Comparison of ENCODE assay signal across 30 mouse cellular contexts in genomic region chr9:107970311-107970710, GRCm38 (mm10). TPM values are rescaled to one million over a fixed set of nuclear protein-coding genes. Genes with fewer than 3 reads are reported as not detected.
A peak's percentile ranks its signal among the peaks of the same experiment; 100 is the strongest.
DNase-seq lines count a peak whose midpoint lies in the region; ATAC-seq and TF ChIP-seq lines count a peak whose summit lies in the region.
"Had no signal": no experiment of that assay in that cellular context is flagged by ENCODE, and none has a peak within 500 bp of the region (broad histone marks: within the 10 kb centered on the region; RNA-seq: fewer than 3 reads in every experiment).

No protein-coding gene starts in this region.

- no peak overlapping the region for H3K9ac ChIP-seq in lung, embryonic 14.5 days
- peak overlapping the region; percentile 49 for H3K9ac ChIP-seq in liver, embryonic 13.5 days
- no peak overlapping the region for H3K9ac ChIP-seq in liver, postnatal 0 days (replicated peaks)
- H3K9ac ChIP-seq in midbrain, embryonic 15.5 days = no peak overlapping the region
- H3K9ac ChIP-seq: embryonic facial prominence, embryonic 12.5 days; embryonic facial prominence, embryonic 15.5 days; forebrain, postnatal 0 days; heart, embryonic 12.5 days; heart, embryonic 15.5 days; hindbrain, embryonic 12.5 days; hindbrain, embryonic 15.5 days had no signal

- no peaks in the 10 kb centered on the region for H3K27me3 ChIP-seq in heart, embryonic 10.5 days (ENCODE audit: insufficient read depth, poor library complexity, severe bottlenecking)
- H3K27me3 ChIP-seq in lung, embryonic 14.5 days (ENCODE audit: insufficient read depth, low read length) = no peaks in the 10 kb centered on the region
- H3K27me3 ChIP-seq in liver, embryonic 13.5 days = no peaks in the 10 kb centered on the region
- H3K27me3 ChIP-seq in liver, postnatal 0 days (ENCODE audit: insufficient read depth, low read length) = no peaks in the 10 kb centered on the region
- H3K27me3 ChIP-seq in midbrain, embryonic 15.5 days (replicated peaks) = no peaks in the 10 kb centered on the region
- H3K27me3 ChIP-seq: CH12.LX; embryonic facial prominence, embryonic 12.5 days; embryonic facial prominence, embryonic 15.5 days; heart, embryonic 12.5 days; heart, embryonic 15.5 days; hindbrain, embryonic 12.5 days; hindbrain, embryonic 15.5 days had no signal

- ATAC-seq in lung, embryonic 14.5 days (ENCODE audit: insufficient read depth) = no peak
- no peak for ATAC-seq in liver, embryonic 13.5 days (ENCODE audit: low read depth)
- no peak for ATAC-seq in liver, postnatal 0 days
- no peak for ATAC-seq in megakaryocyte-erythroid progenitor cell, adult 5-6 weeks (replicated peaks; ENCODE audit: low FRiP score, low TSS enrichment, poor library complexity, severe bottlenecking)
- ATAC-seq in midbrain, embryonic 15.5 days (replicated peaks) = no peak
- ATAC-seq: forebrain, embryonic 14.5 days; forebrain, postnatal 0 days had no signal

- peaks cover 32% of the 10 kb centered on the region for H3K4me1 ChIP-seq in heart, embryonic 10.5 days
- no peaks in the 10 kb centered on the region; the same call in 1 of the 2 replicates for H3K4me1 ChIP-seq in lung, embryonic 14.5 days (ENCODE audit: insufficient read depth)
- peaks cover 65% of the 10 kb centered on the region for H3K4me1 ChIP-seq in liver, embryonic 13.5 days (replicated peaks)
- peaks cover 44% of the 10 kb centered on the region for H3K4me1 ChIP-seq in liver, postnatal 0 days (ENCODE audit: insufficient read depth)
- no peaks in the 10 kb centered on the region for H3K4me1 ChIP-seq in midbrain, embryonic 15.5 days
- H3K4me1 ChIP-seq: embryonic facial prominence, embryonic 12.5 days; hindbrain, embryonic 12.5 days; hindbrain, embryonic 15.5 days had no signal

- peak overlapping the region; percentile 59; the same call in 1 of the 2 replicates for H3K27ac ChIP-seq in heart, embryonic 10.5 days
- H3K27ac ChIP-seq in lung, embryonic 14.5 days (ENCODE audit: low read depth) = no peak overlapping the region
- peak overlapping the region; percentile 98 for H3K27ac ChIP-seq in liver, embryonic 13.5 days
- H3K27ac ChIP-seq in liver, postnatal 0 days (ENCODE audit: low read depth) = 0 out of 2 replicates have a peak overlapping the region, but pooled peaks have one; percentile 96
- H3K27ac ChIP-seq in midbrain, embryonic 15.5 days = no peak overlapping the region
- H3K27ac ChIP-seq: embryonic facial prominence, embryonic 15.5 days; gastrocnemius, adult 2 months; heart, embryonic 15.5 days; hindbrain, embryonic 12.5 days; hindbrain, embryonic 15.5 days had no signal

- WGBS in heart, embryonic 10.5 days = 93% methylated on average over 5 of the region's 5 CpGs
- 63% methylated on average over 5 of the region's 5 CpGs for WGBS in lung, embryonic 14.5 days
- 87% methylated on average over 5 of the region's 5 CpGs for WGBS in liver, embryonic 13.5 days (ENCODE audit: insufficient replicate concordance)
- 89% methylated on average over 5 of the region's 5 CpGs for WGBS in liver, postnatal 0 days (ENCODE audit: insufficient replicate concordance)
- WGBS in midbrain, embryonic 15.5 days = 91% methylated on average over 5 of the region's 5 CpGs

- H3K9me3 ChIP-seq in heart, embryonic 10.5 days = no peaks in the 10 kb centered on the region
- no peaks in the 10 kb centered on the region for H3K9me3 ChIP-seq in lung, embryonic 14.5 days (ENCODE audit: low read depth, low read length)
- no peaks in the 10 kb centered on the region for H3K9me3 ChIP-seq in liver, embryonic 13.5 days (replicated peaks)
- no peaks in the 10 kb centered on the region for H3K9me3 ChIP-seq in liver, postnatal 0 days (ENCODE audit: low read length)
- no peaks in the 10 kb centered on the region for H3K9me3 ChIP-seq in midbrain, embryonic 15.5 days
- H3K9me3 ChIP-seq: embryonic facial prominence, embryonic 12.5 days; embryonic facial prominence, embryonic 15.5 days; G1E; heart, embryonic 12.5 days; heart, embryonic 15.5 days; hindbrain, embryonic 12.5 days; hindbrain, embryonic 15.5 days had no signal

- H3K4me3 ChIP-seq in heart, embryonic 10.5 days = no peak overlapping the region
- no peak overlapping the region for H3K4me3 ChIP-seq in lung, embryonic 14.5 days (ENCODE audit: low read depth, low read length)
- H3K4me3 ChIP-seq in liver, embryonic 13.5 days (replicated peaks) = no peak overlapping the region
- H3K4me3 ChIP-seq in liver, postnatal 0 days (ENCODE audit: low read depth, low read length) = no peak overlapping the region
- H3K4me3 ChIP-seq in midbrain, embryonic 15.5 days = no peak overlapping the region
- H3K4me3 ChIP-seq: embryonic facial prominence, embryonic 12.5 days; embryonic facial prominence, embryonic 15.5 days; gastrocnemius, adult 2 months; heart, embryonic 12.5 days; heart, embryonic 15.5 days; hindbrain, embryonic 12.5 days; hindbrain, embryonic 15.5 days had no signal

- DNase-seq in heart, embryonic 10.5 days (ENCODE audit: low spot score) = no peak
- DNase-seq in heart, postnatal 4 days = no peak
- DNase-seq in lung, embryonic 14.5 days = peak; percentile 44
- DNase-seq in lung, postnatal 10 days = no peak
- DNase-seq in liver, embryonic 13.5 days = no peak
- DNase-seq in liver, postnatal 0 days = no peak
- DNase-seq: adrenal gland, adult 2 months; adrenal gland, postnatal 14 days; B cell, adult 2 months; cerebellum, adult 11 months; cerebellum, adult 2 months; cerebellum, adult 9-11 months; cerebellum, postnatal 25 days; forebrain, postnatal 0 days; gastrocnemius, adult 2 months; gastrocnemius, postnatal 14 days; heart, adult 18-20 months; heart, postnatal 14 days had no signal

- no peak overlapping the region for H3K4me2 ChIP-seq in lung, embryonic 14.5 days
- H3K4me2 ChIP-seq in liver, embryonic 13.5 days = no peak overlapping the region
- H3K4me2 ChIP-seq in liver, postnatal 0 days (ENCODE audit: low read depth, low read length) = no peak overlapping the region
- no peak overlapping the region for H3K4me2 ChIP-seq in midbrain, embryonic 15.5 days
- H3K4me2 ChIP-seq: embryonic facial prominence, embryonic 12.5 days; embryonic facial prominence, embryonic 15.5 days; heart, embryonic 12.5 days; heart, embryonic 15.5 days; hindbrain, embryonic 12.5 days; hindbrain, embryonic 15.5 days had no signal

- H3K36me3 ChIP-seq in heart, embryonic 10.5 days = peaks cover 54% of the 10 kb centered on the region
- H3K36me3 ChIP-seq in lung, embryonic 14.5 days (ENCODE audit: insufficient read depth) = peaks cover 53% of the 10 kb centered on the region
- H3K36me3 ChIP-seq in liver, embryonic 13.5 days = peaks cover 46% of the 10 kb centered on the region
- H3K36me3 ChIP-seq in liver, postnatal 0 days (replicated peaks; ENCODE audit: insufficient read depth, low read length) = peaks cover 4% of the 10 kb centered on the region; the same call in 1 of the 2 replicates
- no peaks in the 10 kb centered on the region for H3K36me3 ChIP-seq in midbrain, embryonic 15.5 days (replicated peaks)
- H3K36me3 ChIP-seq: hindbrain, embryonic 15.5 days had no signal

- no peak for TF ChIP-seq EP300 in liver, postnatal 0 days (IDR thresholded peaks at IDR 0.05; ENCODE audit: low read depth)

- no peak for TF ChIP-seq CTCF in lung, embryonic 14.5 days (IDR thresholded peaks at IDR 0.05; ENCODE audit: low read depth)
- no peak for TF ChIP-seq CTCF in liver, postnatal 0 days (IDR thresholded peaks at IDR 0.05; ENCODE audit: low read depth)

RNA-seq across cellular contexts. Expression of gene Uba7, which starts 5.0 kb away (rescaled TPM):
- polyA plus RNA-seq in heart, embryonic 10.5 days (2016; fragmentation: Nextera tagmentation; extraction: Ambion mirVana) = 29.4 and 33.6 TPM in 2 replicates
- 10 to 100 TPM; 13.6 to 13.9 TPM for total RNA-seq in heart, postnatal 4 days (2021)
- 18.1 and 18.8 TPM in 2 replicates for polyA plus RNA-seq in lung, embryonic 14.5 days (2014; fragmentation: Nextera tagmentation; extraction: Ambion mirVana)
- 56.5 and 56.9 TPM in 2 replicates for polyA plus RNA-seq in liver, embryonic 13.5 days (2015; fragmentation: Nextera tagmentation; extraction: Ambion mirVana)
- polyA plus RNA-seq in liver, postnatal 0 days (2015; fragmentation: Nextera tagmentation; extraction: Ambion mirVana) = 32.0 and 33.2 TPM in 2 replicates
- 111 and 114 TPM in 2 replicates for total RNA-seq in megakaryocyte-erythroid progenitor cell, adult 5-6 weeks (2014; fragmentation: Nextera tagmentation)
- total RNA-seq in megakaryocyte-erythroid progenitor cell, adult 5-6 weeks (2017) = 17.7 and 30.3 TPM in 2 replicates
- 5.9 and 6.7 TPM in 2 replicates for polyA plus RNA-seq in midbrain, embryonic 15.5 days (2015; fragmentation: Nextera tagmentation; extraction: Ambion mirVana)

RNA-seq across cellular contexts. Expression of gene Gm20661, which starts 12.5 kb away (rescaled TPM):
- 2.2 and 3.4 TPM in 2 replicates for polyA plus RNA-seq in heart, embryonic 10.5 days (2016; fragmentation: Nextera tagmentation; extraction: Ambion mirVana)
- 1 to 10 TPM in 1 of 2 experiments, under 1 TPM in 1; 0.72 to 1.2 TPM for total RNA-seq in heart, postnatal 4 days (2021)
- 4.0 and 4.5 TPM in 2 replicates for polyA plus RNA-seq in lung, embryonic 14.5 days (2014; fragmentation: Nextera tagmentation; extraction: Ambion mirVana)
- 0.53 and 0.56 TPM in 2 replicates for polyA plus RNA-seq in liver, embryonic 13.5 days (2015; fragmentation: Nextera tagmentation; extraction: Ambion mirVana)
- 0.12 and 0.31 TPM in 2 replicates for polyA plus RNA-seq in liver, postnatal 0 days (2015; fragmentation: Nextera tagmentation; extraction: Ambion mirVana)
- total RNA-seq in megakaryocyte-erythroid progenitor cell, adult 5-6 weeks (2014; fragmentation: Nextera tagmentation) = not detected in 2 replicates
- total RNA-seq in megakaryocyte-erythroid progenitor cell, adult 5-6 weeks (2017) = 0.42 TPM in 1 of 2 replicates, not detected in the other
- polyA plus RNA-seq in midbrain, embryonic 15.5 days (2015; fragmentation: Nextera tagmentation; extraction: Ambion mirVana) = 0.88 and 1.6 TPM in 2 replicates
- total RNA-seq: CH12.LX; common myeloid progenitor, adult 5-6 weeks; forebrain, postnatal 0 days; gastrocnemius, adult 2 months had no signal

RNA-seq across cellular contexts. Expression of gene Inka1, which starts 15.4 kb away (rescaled TPM):
- 58.7 and 71.1 TPM in 2 replicates for polyA plus RNA-seq in heart, embryonic 10.5 days (2016; fragmentation: Nextera tagmentation; extraction: Ambion mirVana)
- 10 to 100 TPM; 24.8 to 27.7 TPM for total RNA-seq in heart, postnatal 4 days (2021)
- 74.2 and 81.8 TPM in 2 replicates for polyA plus RNA-seq in lung, embryonic 14.5 days (2014; fragmentation: Nextera tagmentation; extraction: Ambion mirVana)
- polyA plus RNA-seq in liver, embryonic 13.5 days (2015; fragmentation: Nextera tagmentation; extraction: Ambion mirVana) = 55.7 and 60.5 TPM in 2 replicates
- 28.5 and 30.6 TPM in 2 replicates for polyA plus RNA-seq in liver, postnatal 0 days (2015; fragmentation: Nextera tagmentation; extraction: Ambion mirVana)
- total RNA-seq in megakaryocyte-erythroid progenitor cell, adult 5-6 weeks (2014; fragmentation: Nextera tagmentation) = 23.1 and 29.7 TPM in 2 replicates
- total RNA-seq in megakaryocyte-erythroid progenitor cell, adult 5-6 weeks (2017) = 28.6 and 47.3 TPM in 2 replicates
- 15.1 and 17.1 TPM in 2 replicates for polyA plus RNA-seq in midbrain, embryonic 15.5 days (2015; fragmentation: Nextera tagmentation; extraction: Ambion mirVana)

RNA-seq across cellular contexts. Expression of gene Traip, which starts 20.4 kb away (rescaled TPM):
- 18.7 and 30.8 TPM in 2 replicates for polyA plus RNA-seq in heart, embryonic 10.5 days (2016; fragmentation: Nextera tagmentation; extraction: Ambion mirVana)
- total RNA-seq in heart, postnatal 4 days (2021) = 10 to 100 TPM in 1 of 2 experiments, 1 to 10 TPM in 1; 7.4 to 10.5 TPM
- 30.7 and 31.2 TPM in 2 replicates for polyA plus RNA-seq in lung, embryonic 14.5 days (2014; fragmentation: Nextera tagmentation; extraction: Ambion mirVana)
- polyA plus RNA-seq in liver, embryonic 13.5 days (2015; fragmentation: Nextera tagmentation; extraction: Ambion mirVana) = 17.3 and 18.9 TPM in 2 replicates
- polyA plus RNA-seq in liver, postnatal 0 days (2015; fragmentation: Nextera tagmentation; extraction: Ambion mirVana) = 5.4 and 6.5 TPM in 2 replicates
- total RNA-seq in megakaryocyte-erythroid progenitor cell, adult 5-6 weeks (2014; fragmentation: Nextera tagmentation) = 22.4 and 31.0 TPM in 2 replicates
- 17.2 and 18.4 TPM in 2 replicates for total RNA-seq in megakaryocyte-erythroid progenitor cell, adult 5-6 weeks (2017)
- polyA plus RNA-seq in midbrain, embryonic 15.5 days (2015; fragmentation: Nextera tagmentation; extraction: Ambion mirVana) = 10.1 and 10.2 TPM in 2 replicates

RNA-seq across cellular contexts. Expression of gene Cdhr4, which starts 22.0 kb away (rescaled TPM):
- 4.0 and 5.2 TPM in 2 replicates for polyA plus RNA-seq in heart, embryonic 10.5 days (2016; fragmentation: Nextera tagmentation; extraction: Ambion mirVana)
- 1 to 10 TPM; 1.4 to 2.1 TPM for total RNA-seq in heart, postnatal 4 days (2021)
- polyA plus RNA-seq in lung, embryonic 14.5 days (2014; fragmentation: Nextera tagmentation; extraction: Ambion mirVana) = 7.7 and 8.3 TPM in 2 replicates
- 1.1 and 1.2 TPM in 2 replicates for polyA plus RNA-seq in liver, embryonic 13.5 days (2015; fragmentation: Nextera tagmentation; extraction: Ambion mirVana)
- 0.75 and 1.1 TPM in 2 replicates for polyA plus RNA-seq in liver, postnatal 0 days (2015; fragmentation: Nextera tagmentation; extraction: Ambion mirVana)
- 0.37 TPM in 1 of 2 replicates, not detected in the other for total RNA-seq in megakaryocyte-erythroid progenitor cell, adult 5-6 weeks (2014; fragmentation: Nextera tagmentation)
- total RNA-seq in megakaryocyte-erythroid progenitor cell, adult 5-6 weeks (2017) = 0.88 TPM in 1 of 2 replicates, not detected in the other
- polyA plus RNA-seq in midbrain, embryonic 15.5 days (2015; fragmentation: Nextera tagmentation; extraction: Ambion mirVana) = 1.8 and 2.5 TPM in 2 replicates

Comparison
In these comparisons a context has a peak if more than half of its experiments do, and no peak if none do; other contexts are left out.
1. H3K27ac ChIP-seq: peak in heart, embryonic 10.5 days (single experiment), liver, embryonic 13.5 days (single experiment) and liver, postnatal 0 days (single experiment); none in lung, embryonic 14.5 days (single experiment) and midbrain, embryonic 15.5 days (single experiment).